Mouse (Mus musculus): ENCODE data around the gene Add2. TPM values are rescaled to one million over a fixed set of nuclear protein-coding genes. Genes with fewer than 3 reads are reported as not detected.
"Not testable (repeated sequence)": the region's sequence is repeated elsewhere in the genome, so short reads cannot be mapped to it uniquely, and the experiment has no call there.

Add2 gene
- 1 to 10 TPM in 1 of 2 experiments, under 1 TPM in 1; 0.68 to 1.0 TPM for total RNA-seq (2021)
- long read RNA-seq, experiment 1, partial matches to known transcripts = 0 of 1 reads
- long read RNA-seq, experiment 1, other reads (novel, unspliced or antisense) = 1 of 1 reads
- long read RNA-seq, experiment 2 = 0 reads

GRCm38 (mm10) chr6:86028601-86029322 is at the start of gene Add2:
TSS of gene Add2 (plus strand) at chr6:86028681.
- intact Hi-C loops (cut with DNase I) = no loop called here
- DNase-seq = peak; percentile 6 to 31

GRCm38 (mm10) chr6:85978736-85979135 is 49.7 kb upstream of the Add2 start:
- DNase-seq; intact Hi-C loops (cut with DNase I): not testable (repeated sequence)

GRCm38 (mm10) chr6:85984351-85984750 is 44.1 kb upstream of the Add2 start:
- intact Hi-C loops (cut with DNase I) = no loop called here

GRCm38 (mm10) chr6:85989570-85989969 is 38.9 kb upstream of the Add2 start:
- intact Hi-C loops (cut with DNase I) = not testable (repeated sequence)

More at GRCm38 (mm10) chr6:85984351-85984750, 44.1 kb upstream of the Add2 start:
- DNase-seq = no peak

GRCm38 (mm10) chr6:85990774-85991173 is 37.7 kb upstream of the Add2 start:
- DNase-seq; intact Hi-C loops (cut with DNase I): not testable (repeated sequence)

More at GRCm38 (mm10) chr6:85989570-85989969, 38.9 kb upstream of the Add2 start:
- DNase-seq = not testable (repeated sequence)

GRCm38 (mm10) chr6:86003405-86003925 is 25.0 kb upstream of the Add2 start:
- DNase-seq = peak; percentile 13 to 30
- intact Hi-C loops (cut with DNase I) = no loop called here

GRCm38 (mm10) chr6:86004271-86005148 is 24.0 kb upstream of the Add2 start:
- intact Hi-C loops (cut with DNase I) = loop anchor here (5.0 kb wide), 2 partner anchors 42 to 167 kb away; partner anchors contain the start of gene Dusp11
- peak; percentile 70 to 79 for DNase-seq

GRCm38 (mm10) chr6:86009980-86010379 is 18.5 kb upstream of the Add2 start:
- peak; percentile 45 to 62 for DNase-seq
- intact Hi-C loops (cut with DNase I) = loop anchor here (2.0 to 5.0 kb wide), 3 partner anchors 48 to 173 kb away; partner anchors contain the start of gene Dusp11

- DNase-seq; intact Hi-C loops (cut with DNase I): not testable (repeated sequence)
Measured at GRCm38 (mm10) chr6:86014812-86015211, 13.7 kb upstream of the Add2 start.

GRCm38 (mm10) chr6:86015871-86016270 is 12.6 kb upstream of the Add2 start, which contains the start of gene Figla:
TSS of gene Figla (plus strand) at chr6:86016171.
- no peak for DNase-seq
- intact Hi-C loops (cut with DNase I) = no loop called here

GRCm38 (mm10) chr6:86016793-86017350 is 11.6 kb upstream of the Add2 start:
- no peak for DNase-seq
- intact Hi-C loops (cut with DNase I) = no loop called here

- intact Hi-C loops (cut with DNase I) = loop anchor here (2.0 to 5.0 kb wide), 2 partner anchors 65 to 343 kb away; no protein-coding TSS in a partner anchor
- no peak for DNase-seq
Measured at GRCm38 (mm10) chr6:86019415-86020237, 8.9 kb upstream of the Add2 start.

- peak; percentile 16 to 47 for DNase-seq
- intact Hi-C loops (cut with DNase I) = loop anchor here (2.0 to 5.0 kb wide), 2 partner anchors 64 to 341 kb away; no protein-coding TSS in a partner anchor
Measured at GRCm38 (mm10) chr6:86020948-86021347, 7.5 kb upstream of the Add2 start.

GRCm38 (mm10) chr6:86026632-86027292 is 1.7 kb upstream of the Add2 start:
- intact Hi-C loops (cut with DNase I) = no loop called here
- no peak for DNase-seq

GRCm38 (mm10) chr6:86028150-86028549 is 331 bp upstream of the Add2 start:
- intact Hi-C loops (cut with DNase I) = no loop called here
- no peak for DNase-seq

- DNase-seq = no peak
- intact Hi-C loops (cut with DNase I) = no loop called here
Measured at GRCm38 (mm10) chr6:86029323-86029713, 837 bp downstream of the Add2 start.

- intact Hi-C loops (cut with DNase I) = no loop called here
- no peak for DNase-seq
Measured at GRCm38 (mm10) chr6:86031527-86031926, 3.0 kb downstream of the Add2 start.

- no peak for DNase-seq
- intact Hi-C loops (cut with DNase I) = no loop called here
Measured at GRCm38 (mm10) chr6:86033635-86034034, 5.2 kb downstream of the Add2 start.

- intact Hi-C loops (cut with DNase I) = no loop called here
- no peak for DNase-seq
Measured at GRCm38 (mm10) chr6:86038901-86039300, 10.4 kb downstream of the Add2 start.

Measured in heart, postnatal 14 days (tissue).